Mouse (Mus musculus) lung, adult 2 months (tissue): ENCODE results near the gene Nfasc.

Experiments used
- CTCF ChIP-seq: fragments of 200-500 bp; IDR thresholded peaks from 2 replicates; pipeline ENCODE4 v1.5.1; 2011; ENCODE audit warnings: mild to moderate bottlenecking, low read length, control low read depth; ENCODE audit not compliant: insufficient read depth
- POLR2A ChIP-seq: fragments of 200-500 bp; IDR thresholded peaks from 2 replicates; pipeline ENCODE4 v1.6.1; 2011; ENCODE audit warnings: low read depth, mild to moderate bottlenecking, control low read depth, low read length, borderline replicate concordance; ENCODE audit errors: extremely low read depth

GRCm38 (mm10) chr1:132515339-132515738 lies 226.3 kb downstream of the Nfasc start:
- TF ChIP-seq CTCF = no peak
- no peak for TF ChIP-seq POLR2A
